Mouse (Mus musculus) thymus, postnatal 36 days (tissue): ENCODE data around the gene Ppp1r1a.

Experiments used
- DNase-seq, 2 experiments: peaks; one replicate each; pipeline ENCODE4 v3.0.0; 2022; ENCODE audit warnings: mixed read lengths in 2 of 2

Ppp1r1a gene

DNA sequence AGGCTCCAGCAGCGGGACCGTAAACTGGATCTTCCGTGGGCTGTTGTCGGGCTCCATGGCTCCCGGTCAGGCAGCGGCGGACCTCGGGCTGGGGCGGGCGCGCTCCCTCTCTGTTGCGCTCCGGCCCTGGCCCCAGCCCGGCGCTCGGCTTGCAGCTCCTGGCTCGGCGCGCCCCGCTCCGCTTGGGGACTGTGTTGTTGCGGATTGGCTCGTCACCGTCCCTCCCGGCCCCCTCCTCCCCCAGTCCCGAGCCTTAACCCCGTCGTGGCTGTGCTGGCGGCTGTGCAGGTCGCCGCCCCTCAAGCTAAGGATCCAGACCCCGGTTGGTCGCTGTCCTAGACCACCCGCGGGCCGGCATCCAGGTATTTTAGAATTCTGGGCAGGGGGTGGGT, at the start of gene Ppp1r1a:
Ppp1r1a (minus strand) TSS at position 182 of the 392 bp plus-strand sequence.
- DNase-seq, result no peak

DNA sequence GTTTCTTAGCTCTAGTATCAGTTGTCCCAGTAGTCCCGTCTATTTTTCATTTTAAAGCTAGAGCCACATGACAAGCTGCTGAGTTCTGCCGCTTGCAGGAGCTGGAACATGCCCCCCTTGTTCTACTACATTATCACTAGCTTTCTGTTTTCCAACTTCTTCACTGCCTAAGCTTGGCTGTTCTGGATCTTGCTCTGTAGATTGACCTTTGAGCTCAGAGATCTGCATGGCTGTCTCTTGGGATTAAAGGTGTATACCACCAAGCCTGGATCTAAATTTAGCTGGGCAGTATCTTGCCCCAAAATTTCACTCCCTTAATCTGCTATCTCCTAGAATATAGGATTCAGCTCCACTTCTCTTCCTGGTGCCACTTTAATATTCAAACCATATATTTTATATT, 48.1 kb upstream of the Ppp1r1a start:
- DNase-seq, result no peak

DNA sequence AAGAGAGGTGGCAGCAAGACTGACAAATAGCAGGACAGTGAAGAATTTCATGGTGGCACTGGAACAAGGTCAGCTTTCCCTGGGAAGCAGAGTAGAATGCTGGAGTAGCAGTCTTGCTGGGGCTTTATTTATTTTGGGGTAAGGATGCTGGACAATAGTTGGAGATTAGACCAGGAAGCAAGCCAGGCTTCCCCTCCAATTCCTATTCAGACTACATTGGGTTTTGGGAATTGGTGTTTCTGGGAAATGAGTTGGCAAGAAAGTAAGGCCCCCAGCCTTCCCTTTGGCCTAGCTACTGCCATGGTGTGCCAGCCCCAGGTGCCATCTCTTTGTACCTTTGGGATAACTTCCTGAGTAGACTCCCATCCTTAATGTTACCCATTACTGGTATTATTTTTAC, 27.2 kb upstream of the Ppp1r1a start, which contains the start of gene Glycam1:
Glycam1 (minus strand) TSS at position 101 of the 400 bp plus-strand sequence.
- DNase-seq, result no peak

DNA sequence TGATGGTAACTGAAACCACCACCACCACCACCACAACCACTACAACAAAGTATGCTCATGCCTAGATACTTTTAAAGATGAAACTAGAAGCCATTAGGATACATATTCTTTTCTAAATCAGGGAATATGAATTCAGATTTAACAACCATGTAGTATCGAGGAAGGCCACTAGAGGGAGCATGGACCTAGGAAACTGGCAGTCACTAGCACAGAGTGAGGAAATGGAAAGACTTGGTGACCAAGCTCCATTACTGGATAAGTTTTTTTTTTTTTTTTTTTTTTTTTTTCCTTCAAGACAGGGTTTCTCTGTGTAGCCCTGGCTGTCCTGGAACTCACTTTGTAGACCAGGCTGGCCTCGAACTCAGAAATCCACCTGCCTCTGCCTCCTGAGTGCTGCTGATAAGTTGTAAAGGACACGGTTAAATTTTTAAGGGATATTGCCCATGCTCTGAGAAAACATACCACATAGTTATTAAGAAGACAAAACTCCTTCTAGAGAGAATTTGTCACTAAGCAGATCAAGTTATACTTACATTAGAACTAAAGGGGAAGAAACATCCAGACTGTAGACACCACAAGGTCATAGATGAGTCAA, 14.4 kb upstream of the Ppp1r1a start:
- DNase-seq, result no peak

DNA sequence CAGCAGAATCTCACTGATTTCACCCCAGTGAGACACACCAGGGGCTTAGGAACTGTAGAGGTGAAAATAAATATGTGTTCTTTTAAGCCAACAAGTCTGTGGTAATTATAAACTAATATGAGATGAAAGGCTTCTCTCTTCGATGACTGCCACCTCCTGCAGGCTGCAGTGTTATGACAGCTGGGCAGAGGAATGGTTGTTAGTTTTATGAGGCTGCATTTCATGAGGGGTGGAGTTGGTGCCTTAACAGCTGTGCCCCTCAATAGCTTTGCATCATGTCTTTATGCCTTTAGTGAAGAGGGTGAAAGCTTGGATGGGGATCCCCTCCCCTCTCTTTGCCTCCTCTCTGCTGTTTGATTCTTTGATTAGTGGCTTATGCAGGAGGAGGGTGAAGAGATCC, 13.2 kb upstream of the Ppp1r1a start:
- no peak for DNase-seq

DNA sequence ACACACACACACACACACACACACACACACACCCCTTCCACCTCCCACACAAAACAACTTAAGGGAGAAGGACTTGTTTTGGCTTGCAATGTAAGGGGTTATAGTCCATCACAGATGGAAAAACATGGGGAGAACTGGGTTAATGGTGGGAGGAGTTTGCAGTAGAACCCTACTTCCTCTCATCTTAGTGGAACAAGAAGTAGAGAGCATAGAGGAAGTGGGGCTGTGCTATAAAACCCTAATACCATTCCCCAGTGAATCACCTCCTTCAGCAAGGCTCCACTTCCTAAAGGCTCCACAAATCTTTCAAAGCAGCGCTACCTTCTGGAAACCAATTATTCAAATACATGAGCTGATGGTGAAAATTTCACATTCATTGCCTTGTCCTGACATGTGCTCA, 11.7 kb upstream of the Ppp1r1a start:
- no peak for DNase-seq

DNA sequence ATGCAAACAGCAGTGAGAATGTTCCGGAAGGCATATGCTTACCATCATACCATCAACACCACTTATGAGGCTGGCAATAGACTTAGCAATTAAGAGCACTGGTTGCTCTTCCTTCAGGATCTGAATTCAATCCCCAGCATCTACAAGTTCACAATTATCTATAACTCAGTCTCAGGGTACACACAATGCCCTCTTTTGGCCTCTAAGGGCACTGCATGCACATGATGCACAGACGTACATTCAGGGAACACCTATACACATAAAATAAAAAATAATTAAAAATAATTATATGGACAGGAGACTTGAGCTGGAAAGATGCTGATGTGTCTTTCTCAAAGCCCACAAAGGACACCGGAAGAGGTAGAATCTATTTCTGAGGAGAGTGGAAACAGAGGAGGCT, 10.2 kb upstream of the Ppp1r1a start:
- no peak for DNase-seq

DNA sequence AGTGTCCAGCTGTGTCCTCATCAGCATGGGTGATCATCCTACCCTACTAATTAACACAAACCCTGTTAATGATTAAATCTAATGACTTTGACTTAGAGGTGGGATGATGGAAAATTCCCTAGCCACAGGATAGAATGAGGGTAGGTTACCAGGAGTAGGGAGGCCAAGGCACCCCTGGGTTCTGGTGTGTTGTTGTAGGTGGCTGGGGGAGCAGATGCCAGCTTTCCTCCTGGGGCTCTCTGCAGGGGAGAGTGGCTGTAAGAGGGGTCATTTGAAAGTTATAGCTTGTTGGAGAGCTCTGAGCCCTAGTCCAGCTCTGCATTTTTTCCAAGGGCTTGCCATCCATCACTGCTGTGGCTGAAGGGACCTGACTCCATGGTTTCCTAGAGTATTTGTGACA, 4.7 kb upstream of the Ppp1r1a start:
- DNase-seq, result no peak

DNA sequence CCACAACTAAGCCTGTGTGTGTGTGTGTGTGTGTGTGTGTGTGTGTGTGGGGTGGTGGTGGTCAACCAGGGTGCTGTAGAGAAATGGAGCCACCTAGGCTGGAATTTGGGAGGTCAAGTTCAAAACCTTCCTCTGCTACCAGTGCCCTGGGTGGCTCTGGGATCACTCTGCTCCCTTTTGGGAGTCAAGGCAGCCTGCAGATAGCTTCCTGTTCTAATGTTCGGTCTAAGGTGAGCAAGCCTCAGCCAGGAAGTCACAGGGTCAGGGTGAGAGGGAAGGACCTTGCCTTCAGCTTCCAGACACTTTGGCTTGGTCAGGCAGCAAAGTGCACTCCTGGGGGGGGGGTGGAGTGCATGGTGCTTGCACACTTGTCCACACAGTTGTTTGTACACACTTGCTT, 2.8 kb upstream of the Ppp1r1a start:
- DNase-seq, result no peak

DNA sequence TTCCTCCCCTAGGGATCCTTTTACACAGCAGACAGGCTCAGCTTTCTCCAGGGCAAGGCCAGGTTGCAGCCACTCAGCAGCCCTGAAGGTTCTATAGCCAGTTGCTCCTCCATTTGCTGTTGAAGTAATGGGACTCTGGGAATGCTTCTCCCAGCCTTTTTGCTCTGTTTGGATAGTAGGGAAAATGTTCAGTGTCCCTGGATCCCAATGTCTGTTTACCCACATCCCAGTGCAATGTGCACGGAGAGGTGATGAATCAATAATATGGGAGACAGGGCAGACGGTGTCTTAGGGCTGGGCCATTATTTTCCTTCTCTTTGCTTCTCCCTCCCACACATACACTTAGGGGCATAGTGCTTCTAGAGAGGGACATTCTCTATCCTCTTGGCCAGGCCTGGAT, 1.5 kb upstream of the Ppp1r1a start:
- no peak for DNase-seq

DNA sequence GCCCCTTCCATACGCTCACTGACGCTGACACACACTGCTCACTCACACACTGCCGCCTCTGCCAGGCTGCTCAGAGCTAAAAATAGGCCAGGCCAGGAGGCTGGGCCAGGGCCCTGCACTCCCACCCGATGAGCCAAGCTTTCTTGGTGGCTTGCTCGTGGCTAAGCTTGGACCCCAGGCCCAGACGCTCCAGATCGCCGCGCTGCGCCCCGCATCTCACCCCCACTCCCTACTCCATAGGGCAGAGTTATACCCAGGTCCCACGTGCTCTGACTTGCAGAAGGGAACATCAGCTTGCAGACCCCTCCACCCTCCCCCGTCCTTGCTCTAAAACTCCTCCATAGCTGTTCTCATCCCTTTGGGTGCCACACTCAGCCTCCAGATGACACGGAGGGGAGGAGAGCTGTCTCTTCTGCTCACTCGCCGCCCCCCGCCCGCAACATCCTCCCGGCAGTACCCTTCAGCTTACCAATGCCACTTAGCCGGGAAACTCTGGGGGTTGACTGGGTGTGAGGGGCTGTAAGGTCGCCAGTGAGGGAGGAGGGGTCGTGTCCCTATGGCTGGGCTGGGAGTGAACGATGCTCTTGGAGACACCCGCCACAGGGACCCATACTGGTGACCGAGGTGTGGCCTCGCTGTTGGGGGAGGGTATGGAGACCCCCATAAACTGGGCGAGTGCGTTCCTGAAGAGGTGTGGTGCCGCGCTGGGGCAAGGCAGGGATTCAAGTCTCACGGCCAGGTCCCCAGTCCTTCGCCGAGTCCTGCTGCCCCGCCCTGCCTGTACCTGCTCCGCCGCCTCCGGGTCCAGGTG, 587 bp downstream of the Ppp1r1a start:
- DNase-seq, result no peak

DNA sequence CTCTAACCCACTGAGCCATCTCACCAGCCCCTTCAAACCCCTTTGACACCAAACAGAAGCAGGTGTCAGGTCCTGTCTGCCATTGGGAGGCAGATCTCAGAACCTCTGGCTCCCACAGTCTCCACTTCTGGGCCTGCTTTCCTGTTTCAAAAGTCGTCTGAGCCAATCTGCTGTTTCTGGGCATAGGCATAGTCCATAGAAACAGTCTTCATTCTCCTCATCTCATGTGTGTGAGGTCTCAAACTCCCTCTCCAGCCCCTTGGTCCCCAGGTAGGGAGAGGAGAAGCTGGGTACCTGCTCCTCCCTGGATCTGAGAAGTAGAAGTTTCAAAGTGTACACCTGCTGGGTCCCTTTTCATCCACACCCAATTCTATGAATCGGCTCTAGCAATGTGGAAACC, 1.3 kb downstream of the Ppp1r1a start:
- no peak for DNase-seq

DNA sequence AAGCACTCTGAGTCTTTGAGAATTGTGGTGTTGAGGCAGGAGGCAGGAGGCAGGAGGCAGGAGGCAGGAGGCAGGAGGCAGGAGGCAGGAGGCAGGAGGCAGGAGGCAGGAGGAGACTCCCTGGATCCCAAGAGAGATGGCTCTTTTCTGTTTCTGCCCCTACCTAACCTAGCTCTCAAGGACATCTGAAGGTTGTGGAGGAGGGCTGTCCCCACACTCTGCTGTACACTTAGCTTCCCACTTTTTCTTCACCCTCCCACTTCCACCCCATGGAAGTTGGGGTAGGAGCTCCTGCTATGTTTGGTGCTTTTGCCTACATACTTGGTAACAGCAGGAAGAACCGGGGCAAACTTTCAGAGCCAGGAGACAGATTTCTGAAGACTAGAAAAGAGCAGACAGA, 2.0 kb downstream of the Ppp1r1a start:
- no peak for DNase-seq

DNA sequence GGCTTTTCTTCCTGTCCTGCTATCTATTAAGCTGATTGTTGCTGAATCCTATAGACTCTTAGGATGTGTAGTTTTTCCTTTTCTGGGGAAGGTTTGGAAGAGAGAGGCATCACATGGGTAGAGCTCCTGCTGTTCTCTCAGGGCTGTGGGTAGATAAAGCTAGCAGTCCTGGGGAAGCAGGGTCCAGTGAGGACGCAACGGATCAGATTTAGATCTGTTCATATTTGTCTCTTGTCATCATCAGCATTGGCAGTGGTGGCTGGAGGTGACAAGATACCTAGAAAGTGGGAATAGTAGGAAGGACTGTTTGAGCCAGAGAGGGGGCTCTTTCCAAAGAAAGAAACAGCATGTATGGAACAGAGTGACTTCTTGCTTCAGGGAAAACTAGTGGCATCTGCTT, 2.8 kb downstream of the Ppp1r1a start:
- no peak for DNase-seq

DNA sequence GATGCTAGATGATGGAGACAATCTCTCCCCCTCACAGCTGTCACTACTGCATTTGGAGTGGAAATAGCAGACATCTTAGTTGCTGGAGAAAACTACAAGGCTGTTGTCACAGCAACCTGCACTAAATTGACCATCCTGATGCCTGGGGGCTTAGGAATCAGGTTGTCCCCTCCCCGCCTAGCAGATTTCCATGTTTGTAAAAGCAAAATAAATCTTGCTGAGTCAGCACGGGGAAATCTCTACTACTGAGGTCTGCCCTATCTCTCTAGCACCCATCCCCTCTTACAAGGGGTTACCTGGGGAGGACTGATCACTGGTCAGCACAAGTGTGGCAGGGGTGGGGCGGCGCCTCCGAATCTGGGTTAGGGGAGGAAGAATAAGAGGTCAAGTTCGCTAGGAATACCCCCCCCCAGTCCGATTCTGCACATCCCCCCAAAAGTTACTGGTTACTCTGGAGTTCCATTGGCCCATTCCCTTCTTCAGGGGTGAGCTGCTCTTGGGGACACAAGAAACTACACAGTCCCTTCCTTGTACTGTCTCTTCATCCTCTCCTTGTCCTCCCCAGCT, 3.7 kb downstream of the Ppp1r1a start:
- no peak for DNase-seq

DNA sequence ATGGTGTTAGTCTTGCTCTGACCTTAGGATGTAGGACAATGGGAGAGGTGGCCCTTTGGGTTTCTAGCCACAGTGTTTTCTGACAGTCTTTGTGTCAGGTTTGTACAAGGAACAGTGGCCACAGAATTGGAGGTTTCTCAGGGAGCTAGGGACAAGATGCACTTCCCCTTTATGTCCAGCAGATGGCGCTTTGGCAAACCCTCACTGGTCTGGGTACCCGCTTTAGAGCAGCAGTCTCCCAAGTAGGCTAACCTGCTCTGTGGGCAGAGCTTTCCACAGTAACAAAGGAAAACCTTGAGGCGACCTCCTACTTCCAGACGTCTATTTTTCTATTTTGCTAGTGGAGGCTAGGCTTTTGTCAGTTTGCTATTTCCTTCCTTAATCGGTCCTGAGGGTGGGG, 7.4 kb downstream of the Ppp1r1a start:
- peak; percentile 16 to 17 for DNase-seq

DNA sequence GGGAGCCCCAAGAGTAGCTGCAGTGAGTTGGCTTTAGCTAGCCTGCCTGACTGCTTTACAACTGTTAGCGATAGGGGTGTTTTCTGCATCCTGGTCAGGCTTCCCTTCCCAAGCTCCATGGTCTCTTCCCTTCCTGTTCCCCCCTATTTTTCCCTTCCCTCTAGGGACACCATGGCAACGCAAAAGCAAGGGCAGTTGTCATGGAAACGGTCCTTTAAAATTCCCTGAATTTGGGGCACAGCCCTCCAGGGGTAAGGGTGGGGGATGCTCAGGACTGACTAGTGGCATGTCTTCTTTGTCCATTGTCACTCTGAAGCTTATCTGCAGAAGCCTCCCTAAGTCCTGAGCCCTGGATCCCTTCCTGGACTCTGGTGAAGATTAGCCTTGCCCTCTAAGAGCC, 14.6 kb downstream of the Ppp1r1a start:
- DNase-seq, result no peak

DNA sequence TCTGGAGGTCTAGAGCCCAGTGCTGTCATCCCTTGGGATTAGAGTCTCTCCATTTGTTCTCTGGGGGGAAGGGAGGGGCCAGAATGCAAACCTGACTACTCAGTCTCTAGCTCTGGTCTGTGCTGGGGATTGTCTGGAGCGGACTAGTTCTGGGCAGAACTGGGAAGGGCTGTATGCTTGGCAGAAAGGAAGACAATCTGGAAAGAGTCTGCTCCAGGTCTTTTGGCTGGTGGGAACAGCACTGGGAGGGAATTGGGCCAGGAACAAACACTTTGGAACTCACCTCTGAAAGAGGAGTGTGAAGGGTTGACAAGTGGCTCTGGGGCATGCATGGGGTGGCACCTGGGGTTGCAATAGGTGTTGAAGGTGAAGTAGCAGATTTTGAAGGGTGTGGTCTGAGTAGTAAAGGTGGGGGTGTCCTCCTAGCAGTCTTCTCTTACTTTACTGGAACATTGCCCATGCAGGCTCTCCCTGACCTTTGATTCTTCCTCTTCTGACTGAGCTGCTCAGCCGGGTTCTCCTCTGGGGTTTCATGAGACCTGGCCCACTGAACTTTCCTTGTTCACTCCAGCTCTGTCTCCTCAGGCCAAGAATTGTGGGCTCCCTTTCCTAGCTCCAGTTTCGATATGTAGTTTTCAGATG, 15.2 kb downstream of the Ppp1r1a start:
- DNase-seq, result no peak

DNA sequence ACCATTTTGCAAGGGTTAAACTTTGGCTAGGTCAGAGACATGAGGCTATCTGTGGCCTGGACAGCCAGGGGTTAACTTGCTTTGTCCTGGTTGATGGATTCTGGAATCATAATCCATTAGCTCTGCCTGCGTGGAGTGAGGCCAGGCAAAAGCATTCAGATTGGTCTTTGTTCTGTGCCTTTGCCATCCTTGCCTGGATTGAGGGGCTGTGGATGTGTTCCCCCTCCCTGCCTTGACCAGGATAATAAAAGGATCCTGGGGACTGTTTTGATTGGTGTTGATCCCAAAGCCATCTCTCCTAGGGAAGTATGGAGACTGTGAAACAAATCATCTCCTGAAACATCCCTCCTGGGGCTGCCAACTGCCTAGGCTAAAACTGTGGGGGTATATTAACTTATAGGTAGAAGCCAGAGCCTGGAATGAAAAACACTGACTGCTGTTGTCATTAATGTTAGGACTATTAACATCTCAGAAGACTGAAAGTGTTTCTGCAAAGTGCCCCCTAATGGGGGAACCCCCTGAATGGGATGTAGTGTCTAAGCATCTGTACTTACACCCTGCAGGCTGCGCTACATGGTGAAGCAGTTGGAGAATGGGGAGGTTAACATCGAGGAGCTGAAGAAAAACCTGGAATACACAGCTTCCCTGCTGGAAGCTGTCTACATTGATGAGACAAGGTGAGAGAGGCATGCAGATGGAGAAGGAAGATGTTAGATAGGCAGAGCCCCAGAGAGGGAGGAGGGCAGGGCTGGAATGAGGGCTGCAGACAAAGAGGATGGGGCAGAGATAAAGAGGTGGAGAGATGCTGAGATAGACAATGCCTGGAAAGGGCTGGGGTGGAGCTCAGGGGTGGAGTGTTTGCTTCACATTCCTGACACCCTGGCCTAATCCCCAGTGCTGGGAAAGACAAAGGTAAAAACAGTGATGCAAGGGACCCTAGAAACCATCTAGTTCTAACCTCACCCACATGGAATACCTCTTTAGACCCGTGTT, 18.1 kb downstream of the Ppp1r1a start:
- no peak for DNase-seq

DNA sequence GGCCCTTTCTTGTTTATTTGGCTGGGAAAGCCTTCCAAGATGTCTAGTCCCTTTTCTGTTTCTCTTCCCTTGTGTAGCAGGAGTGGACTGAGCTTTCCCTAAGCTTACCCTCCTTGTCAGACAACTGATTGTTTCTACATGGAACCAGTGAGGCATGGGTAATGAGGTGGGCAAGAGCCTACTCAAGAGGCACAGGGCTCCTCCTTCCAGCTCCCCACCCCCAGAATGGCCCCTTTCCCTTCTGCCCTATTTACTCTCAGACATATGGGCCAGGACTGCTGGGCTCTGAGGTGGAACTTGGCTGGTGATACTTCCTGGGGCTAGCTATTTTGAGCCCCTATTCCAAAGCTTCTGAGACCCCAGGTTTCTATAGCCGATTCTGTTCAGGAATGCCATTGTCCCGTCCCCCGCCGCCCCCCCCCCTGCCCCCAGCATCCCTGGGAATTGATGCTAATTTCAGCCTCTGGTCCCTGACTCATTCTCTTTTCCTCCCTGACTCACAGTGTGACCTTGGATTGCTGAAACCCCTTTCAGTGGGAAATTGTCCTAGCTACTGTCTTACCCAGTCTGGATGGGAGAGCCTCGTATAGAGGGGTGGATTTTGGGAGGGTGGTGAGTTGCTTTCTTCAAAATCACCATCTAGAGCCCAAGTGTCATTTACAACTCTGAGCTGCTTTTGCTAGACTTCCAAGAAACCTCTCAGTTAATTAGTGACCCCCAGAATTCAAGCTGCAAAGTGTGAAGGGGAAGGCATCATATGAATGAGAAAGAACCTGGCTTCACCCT, 19.0 kb downstream of the Ppp1r1a start:
- no peak for DNase-seq

DNA sequence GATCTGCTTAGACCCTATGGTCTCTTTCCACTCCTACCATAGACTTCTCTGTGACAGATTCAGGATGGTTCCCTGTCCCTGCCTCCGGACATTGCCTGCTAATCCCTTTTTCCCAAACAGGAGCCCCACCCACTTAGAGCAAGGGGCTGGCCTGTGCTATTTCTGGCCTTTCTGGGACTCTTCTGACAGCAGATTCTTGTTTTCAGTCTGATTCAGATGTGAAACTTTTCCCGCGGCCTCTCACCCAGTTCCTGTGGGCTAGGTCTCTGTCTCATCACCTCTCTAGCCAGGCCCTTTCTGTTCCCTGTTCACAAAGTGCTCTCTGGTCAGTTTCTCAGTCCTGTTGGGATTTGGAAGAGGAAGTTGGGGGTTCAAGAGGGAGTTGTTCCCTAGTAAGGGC, 22.9 kb downstream of the Ppp1r1a start:
- DNase-seq, result no peak

DNA sequence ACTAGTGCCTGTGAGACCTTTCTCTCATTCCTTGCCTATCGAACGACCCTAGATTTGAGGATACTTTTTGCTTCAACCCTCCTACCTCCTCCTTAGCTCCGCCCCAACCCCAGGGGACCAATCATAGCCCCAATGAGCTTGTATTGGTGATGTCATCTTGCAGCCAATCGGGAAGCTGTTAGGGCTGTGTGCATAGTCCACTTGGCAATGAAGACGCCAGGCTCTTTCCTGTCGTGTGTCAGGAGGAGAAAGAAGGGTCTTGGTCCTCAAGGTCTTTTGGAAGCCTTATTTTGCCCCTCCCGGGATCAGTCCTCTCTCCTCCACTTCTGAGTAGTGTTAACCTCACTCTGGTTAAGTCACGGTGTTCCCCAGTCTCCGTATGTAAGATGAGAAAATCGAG, 23.7 kb downstream of the Ppp1r1a start:
- peak; percentile 39 to 60 for DNase-seq
